Mouse (Mus musculus): ENCODE measurements around the gene Esrrb. TPM values are rescaled to one million over a fixed set of nuclear protein-coding genes. Genes with fewer than 3 reads are reported as not detected.

Gene Esrrb
- polyA plus RNA-seq, 1 experiment from 2014 or later, result 1.8 TPM

GRCm38 (mm10) chr12:86364756-86365155 is 3.8 kb downstream of the Esrrb start:
- no peak overlapping the region for H3K27ac ChIP-seq (replicated peaks)

GRCm38 (mm10) chr12:86370611-86371383 is 9.9 kb downstream of the Esrrb start:
- H3K36me3 ChIP-seq, result no peaks in the 10 kb centered on the region
- ATAC-seq (ENCODE audit: low FRiP score, low read depth), result no peak
- H3K4me3 ChIP-seq, result no peak overlapping the region
- 81% methylated on average over 17 of the region's 17 CpGs for WGBS
- no peak overlapping the region for H3K9ac ChIP-seq (replicated peaks)
- H3K27me3 ChIP-seq, result peaks cover 24% of the 10 kb centered on the region
- no peaks in the 10 kb centered on the region for H3K9me3 ChIP-seq
- H3K27ac ChIP-seq (replicated peaks), result no peak overlapping the region
- no peak overlapping the region for H3K4me2 ChIP-seq (replicated peaks)
- peaks cover 12% of the 10 kb centered on the region; the same call in 1 of the 2 replicates for H3K4me1 ChIP-seq

More at GRCm38 (mm10) chr12:86364756-86365155, 3.8 kb downstream of the Esrrb start:
- Histone ChIP-seq H3K4me3 (no peak overlapping the region), H3K9me3 (no peaks in the 10 kb centered on the region), H3K4me2 (replicated peaks) (no peak overlapping the region), H3K4me1 (peaks cover 49% of the 10 kb centered on the region), H3K27me3 (peaks cover 53% of the 10 kb centered on the region), H3K9ac (replicated peaks) (no peak overlapping the region), H3K36me3 (no peaks in the 10 kb centered on the region)
- ATAC-seq (ENCODE audit: low FRiP score, low read depth), result no peak
- WGBS, result 5% methylated on average over 5 of the region's 5 CpGs

GRCm38 (mm10) chr12:86374286-86374685 is 13.4 kb downstream of the Esrrb start:
- peaks cover 11% of the 10 kb centered on the region for H3K27me3 ChIP-seq
- WGBS, result 61% methylated on average over 8 of the region's 8 CpGs
- no peak overlapping the region for H3K4me3 ChIP-seq
- peaks cover 6% of the 10 kb centered on the region for H3K4me1 ChIP-seq
- H3K9ac ChIP-seq (replicated peaks), result no peak overlapping the region
- H3K4me2 ChIP-seq (replicated peaks), result no peak overlapping the region
- H3K27ac ChIP-seq (replicated peaks), result no peak overlapping the region
- H3K36me3 ChIP-seq, result no peaks in the 10 kb centered on the region
- no peaks in the 10 kb centered on the region for H3K9me3 ChIP-seq
- ATAC-seq (ENCODE audit: low FRiP score, low read depth), result no peak

GRCm38 (mm10) chr12:86379672-86380213 is 18.8 kb downstream of the Esrrb start:
- 8% methylated on average over 15 of the region's 15 CpGs for WGBS

GRCm38 (mm10) chr12:86383803-86384202 is 22.9 kb downstream of the Esrrb start:
- no peak overlapping the region for H3K4me3 ChIP-seq
- no peaks in the 10 kb centered on the region for H3K36me3 ChIP-seq
- H3K4me2 ChIP-seq (replicated peaks), result peak overlapping the region; percentile 18
- peak overlapping the region; percentile 52; the same call in 1 of the 2 replicates for H3K27ac ChIP-seq (replicated peaks)
- H3K27me3 ChIP-seq, result peaks cover 26% of the 10 kb centered on the region
- no peaks in the 10 kb centered on the region for H3K9me3 ChIP-seq
- no peak overlapping the region for H3K9ac ChIP-seq (replicated peaks)
- ATAC-seq (ENCODE audit: low FRiP score, low read depth), result peak; percentile 50; the same call in 1 of the 2 replicates
- 9% methylated on average over 6 of the region's 6 CpGs for WGBS
- peaks cover 45% of the 10 kb centered on the region for H3K4me1 ChIP-seq

More at GRCm38 (mm10) chr12:86379672-86380213, 18.8 kb downstream of the Esrrb start:
- Histone ChIP-seq H3K36me3 (no peaks in the 10 kb centered on the region), H3K4me1 (peaks cover 32% of the 10 kb centered on the region), H3K27me3 (peaks cover 30% of the 10 kb centered on the region), H3K4me2 (replicated peaks) (peak overlapping the region; percentile 36), H3K4me3 (no peak overlapping the region), H3K27ac (replicated peaks) (peak overlapping the region; percentile 52; the same call in 1 of the 2 replicates), H3K9me3 (no peaks in the 10 kb centered on the region), H3K9ac (replicated peaks) (peak overlapping the region; percentile 25; the same call in 1 of the 2 replicates)
- peak; percentile 78; the same call in 1 of the 2 replicates for ATAC-seq (ENCODE audit: low FRiP score, low read depth)

- peaks cover 5% of the 10 kb centered on the region; the same call in 1 of the 2 replicates for H3K27me3 ChIP-seq
- H3K4me3 ChIP-seq, result no peak overlapping the region
- peak overlapping the region; percentile 21; the same call in 1 of the 2 replicates for H3K27ac ChIP-seq (replicated peaks)
- H3K9ac ChIP-seq (replicated peaks), result no peak overlapping the region
- peaks cover 26% of the 10 kb centered on the region for H3K4me1 ChIP-seq
- 59% methylated on average over 10 of the region's 10 CpGs for WGBS
- ATAC-seq (ENCODE audit: low FRiP score, low read depth), result no peak
- H3K4me2 ChIP-seq (replicated peaks), result no peak overlapping the region
- no peaks in the 10 kb centered on the region for H3K9me3 ChIP-seq
- H3K36me3 ChIP-seq, result no peaks in the 10 kb centered on the region
Measured at GRCm38 (mm10) chr12:86387671-86388270, 26.9 kb downstream of the Esrrb start.

- Histone ChIP-seq H3K27ac (replicated peaks) (no peak overlapping the region), H3K4me1 (peaks cover 5% of the 10 kb centered on the region), H3K36me3 (no peaks in the 10 kb centered on the region), H3K4me3 (no peak overlapping the region), H3K9me3 (no peaks in the 10 kb centered on the region), H3K9ac (replicated peaks) (no peak overlapping the region), H3K4me2 (replicated peaks) (no peak overlapping the region), H3K27me3 (peaks cover 4% of the 10 kb centered on the region; the same call in 1 of the 2 replicates)
- 90% methylated on average over 12 of the region's 12 CpGs for WGBS
- no peak for ATAC-seq (ENCODE audit: low FRiP score, low read depth)
Measured at GRCm38 (mm10) chr12:86394773-86395172, 33.9 kb downstream of the Esrrb start.

- no peak for ATAC-seq (ENCODE audit: low FRiP score, low read depth)
- Histone ChIP-seq H3K36me3 (no peaks in the 10 kb centered on the region), H3K9ac (replicated peaks) (no peak overlapping the region), H3K4me2 (replicated peaks) (no peak overlapping the region), H3K4me3 (no peak overlapping the region), H3K9me3 (no peaks in the 10 kb centered on the region), H3K27me3 (peaks cover 4% of the 10 kb centered on the region; the same call in 1 of the 2 replicates), H3K27ac (replicated peaks) (0 out of 2 replicates have a peak overlapping the region, but pooled peaks have one; percentile 20), H3K4me1 (peaks cover 5% of the 10 kb centered on the region)
- WGBS, result 66% methylated on average over 7 of the region's 7 CpGs
Measured at GRCm38 (mm10) chr12:86395326-86395725, 34.4 kb downstream of the Esrrb start.

GRCm38 (mm10) chr12:86398762-86399161 is 37.8 kb downstream of the Esrrb start:
- Histone ChIP-seq H3K27ac (replicated peaks) (no peak overlapping the region), H3K36me3 (no peaks in the 10 kb centered on the region), H3K4me3 (no peak overlapping the region), H3K4me2 (replicated peaks) (no peak overlapping the region), H3K9ac (replicated peaks) (no peak overlapping the region), H3K27me3 (peaks cover 36% of the 10 kb centered on the region), H3K9me3 (no peaks in the 10 kb centered on the region), H3K4me1 (peaks cover 8% of the 10 kb centered on the region)
- no peak for ATAC-seq (ENCODE audit: low FRiP score, low read depth)
- 22% methylated on average over 8 of the region's 8 CpGs for WGBS

GRCm38 (mm10) chr12:86402718-86403117 is 41.8 kb downstream of the Esrrb start:
- Histone ChIP-seq H3K27ac (replicated peaks) (no peak overlapping the region), H3K9ac (replicated peaks) (no peak overlapping the region), H3K4me1 (peaks cover 8% of the 10 kb centered on the region), H3K27me3 (peaks cover 47% of the 10 kb centered on the region), H3K4me2 (replicated peaks) (peak overlapping the region; percentile 35), H3K9me3 (no peaks in the 10 kb centered on the region), H3K36me3 (no peaks in the 10 kb centered on the region), H3K4me3 (no peak overlapping the region)
- ATAC-seq (ENCODE audit: low FRiP score, low read depth), result 0 out of 2 replicates have a peak, but pooled peaks have one; percentile 54
- 5% methylated on average over 21 of the region's 21 CpGs for WGBS

- peaks cover 87% of the 10 kb centered on the region for H3K27me3 ChIP-seq
- peaks cover 23% of the 10 kb centered on the region for H3K4me1 ChIP-seq
- H3K4me3 ChIP-seq, result peak overlapping the region; percentile 53
- peak; percentile 80 for ATAC-seq (ENCODE audit: low FRiP score, low read depth)
- H3K9ac ChIP-seq (replicated peaks), result peak overlapping the region; percentile 56
- peak overlapping the region; percentile 77 for H3K4me2 ChIP-seq (replicated peaks)
- no peak overlapping the region for H3K27ac ChIP-seq (replicated peaks)
- WGBS, result under 1% methylated on average over 37 of the region's 37 CpGs
- no peaks in the 10 kb centered on the region for H3K36me3 ChIP-seq
- no peaks in the 10 kb centered on the region for H3K9me3 ChIP-seq
Measured at GRCm38 (mm10) chr12:86421490-86421904, 60.6 kb downstream of the Esrrb start.
